Mouse (Mus musculus): Measurements from ENCODE around the gene H2-M10.6.

DNA sequence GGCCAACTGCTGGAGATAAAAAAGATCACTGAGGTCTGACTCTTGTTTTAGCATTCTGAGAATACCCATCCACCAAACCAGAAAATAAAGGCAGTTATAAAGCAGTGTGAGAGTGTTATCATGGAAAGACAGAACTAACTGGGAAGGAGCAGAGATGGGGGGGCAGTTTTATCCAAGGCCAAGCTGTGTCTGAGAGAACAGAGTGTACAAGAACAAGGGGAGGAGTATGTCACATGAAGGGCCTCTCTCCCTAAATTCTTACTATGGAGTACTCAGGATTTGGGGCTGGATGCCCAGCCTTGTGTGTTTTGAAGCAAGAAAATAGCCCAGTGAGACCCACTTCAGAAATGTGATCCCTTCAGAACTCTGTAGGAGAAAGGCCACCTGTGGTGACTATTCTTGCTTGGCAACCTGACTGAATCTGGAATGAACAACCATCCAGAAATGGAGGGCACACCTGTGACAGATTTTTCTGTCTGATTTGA is 29.0 kb downstream of the H2-M10.6 start:
- TF ChIP-seq MAFK (IDR thresholded peaks at IDR 0.05; ENCODE audit: insufficient read depth, low read depth, low read length) (no peak), ZC3H11A (IDR thresholded peaks at IDR 0.05; ENCODE audit: borderline replicate concordance, low read depth, low read length) (no peak), HCFC1 (IDR thresholded peaks at IDR 0.05; ENCODE audit: borderline replicate concordance, insufficient read depth, low read length) (no peak), CHD2 (IDR thresholded peaks at IDR 0.05; ENCODE audit: low read depth, low read length) (no peak), ZNF384 (IDR thresholded peaks at IDR 0.05; ENCODE audit: low read depth, low read length) (no peak)
